Mouse (Mus musculus) left cerebral cortex, postnatal 25 days (tissue): ENCODE data around the gene Fancg. TPM values are rescaled to one million over a fixed set of nuclear protein-coding genes. Genes with fewer than 3 reads are reported as not detected.
A peak's percentile ranks its signal among the peaks of the same experiment; 100 is the strongest.

Source experiments
- DNase-seq, 2 experiments: peaks; one replicate each; pipeline ENCODE4 v3.0.0; 2022; ENCODE audit warnings: low spot score in 2 of 2, mixed read lengths in 1 of 2
- intact Hi-C: fragments of 180-260 bp; cut with DNase I; formaldehyde crosslinking; loops from one replicate; pipeline ENCODE4 v1.15.1; 2025
- total RNA-seq, 2 experiments: library from RNA; stranded (reverse); gene quantifications; 2 replicates each; pipeline ENCODE4 v1.2.3; 2021

The Fancg gene
- total RNA-seq, 2 experiments from 2014 or later = 9.1 to 12.1 TPM

GRCm38 (mm10) chr4:42956581-42956980 is 53.7 kb downstream of the Fancg start:
- intact Hi-C loops = no loop called here
- no peak for DNase-seq

DNA sequence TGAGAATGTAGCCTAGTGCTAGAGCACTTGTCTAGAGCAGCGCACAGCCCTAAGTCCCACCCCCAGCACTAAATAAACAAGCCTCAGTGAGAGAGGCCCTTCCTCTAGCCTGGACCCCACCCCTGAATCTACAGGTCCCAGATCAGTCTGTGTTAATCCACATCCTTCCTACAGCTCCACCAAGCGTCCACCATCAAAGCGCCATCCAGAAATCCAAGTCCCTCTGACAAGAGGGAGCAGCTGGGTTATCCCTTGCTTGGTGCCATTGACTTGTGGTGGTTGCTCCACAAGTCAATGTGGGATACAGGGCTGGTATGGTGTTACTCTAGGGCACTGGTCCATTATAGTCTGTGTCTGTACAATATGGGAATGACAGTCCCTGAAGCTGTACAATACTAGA is 55.1 kb downstream of the Fancg start:
- DNase-seq = no peak
- intact Hi-C loops = no loop called here

- intact Hi-C loops = no loop called here
- peak; percentile 81 to 86 for DNase-seq
Measured at GRCm38 (mm10) chr4:42954297-42954696, 56.0 kb downstream of the Fancg start.

- peak; percentile 41 to 78 for DNase-seq
- intact Hi-C loops = no loop called here
Measured at GRCm38 (mm10) chr4:42953435-42954094, 56.7 kb downstream of the Fancg start.

GRCm38 (mm10) chr4:42952563-42952962 is 57.7 kb downstream of the Fancg start:
- intact Hi-C loops = no loop called here
- DNase-seq = peak in 1 of 2 experiments; percentile 25

Other genes starting within 250 kb of the Fancg start
- gene Ccl21a, start 236.5 kb downstream of the Fancg start, total RNA-seq = not detected
- under 1 TPM in 1 of 2 experiments, not detected in 1; 0.37 TPM for gene Fam205a1, start 156.6 kb downstream of the Fancg start, total RNA-seq
- 1 to 10 TPM; 1.9 to 2.3 TPM for gene Gm12394, start 153.7 kb downstream of the Fancg start, total RNA-seq
- 1 to 10 TPM; 2.0 to 2.4 TPM for gene Fam205c, start 136.3 kb downstream of the Fancg start, total RNA-seq
- 100 to 1,000 TPM; 337 to 354 TPM for gene Phf24, start 93.8 kb downstream of the Fancg start, total RNA-seq
- 100 to 1,000 TPM; 221 to 264 TPM for gene Dnajb5, start 60.7 kb downstream of the Fancg start, total RNA-seq
- gene 1700022I11Rik, start 40.9 kb downstream of the Fancg start, total RNA-seq = not detected
- gene Vcp, start 10.0 kb downstream of the Fancg start, total RNA-seq = 100 to 1,000 TPM; 187 to 191 TPM
- gene Pigo, start 15.3 kb upstream of the Fancg start, total RNA-seq = 10 to 100 TPM; 26.2 to 30.7 TPM
- gene Stoml2, start 21.2 kb upstream of the Fancg start, total RNA-seq = 100 to 1,000 TPM; 101 to 114 TPM
- gene Fam214b, start 35.7 kb upstream of the Fancg start, total RNA-seq = 10 to 100 TPM; 31.7 to 32.4 TPM
- gene Unc13b, start 48.4 kb upstream of the Fancg start, total RNA-seq = 10 to 100 TPM; 56.7 to 60.5 TPM